Mouse (Mus musculus): Measurements from ENCODE around the gene Abhd12b. TPM values are rescaled to one million over a fixed set of nuclear protein-coding genes. Genes with fewer than 3 reads are reported as not detected.

Abhd12b gene
- total and polyA plus RNA-seq, 2 experiments from 2014 or later = 0.13 TPM; not detected in 1

- DNase-seq (no peak), ATAC-seq (no peak)
- no peak for TF ChIP-seq CTCF (IDR thresholded peaks at IDR 0.05; ENCODE audit: low read depth)
- no peaks in the 10 kb centered on the region for H3K27me3 ChIP-seq (ENCODE audit: insufficient read depth, low read length)
- H3K9me3 ChIP-seq (ENCODE audit: low read length) = no peaks in the 10 kb centered on the region
- no peak overlapping the region for H3K4me3 ChIP-seq (ENCODE audit: low read depth, low read length)
- H3K4me1 ChIP-seq (ENCODE audit: insufficient read depth) = no peaks in the 10 kb centered on the region
- H3K9ac ChIP-seq = no peak overlapping the region
- no peak overlapping the region for H3K27ac ChIP-seq (ENCODE audit: low read depth, low read length)
- H3K36me3 ChIP-seq (ENCODE audit: insufficient read depth) = no peaks in the 10 kb centered on the region
- 96% methylated on average over 6 of the region's 6 CpGs for WGBS
- H3K4me2 ChIP-seq (ENCODE audit: low read depth) = no peak overlapping the region
Observed at GRCm38 (mm10) chr12:70195426-70195825, 41.5 kb downstream of the Abhd12b start.

- no peak for TF ChIP-seq CTCF (IDR thresholded peaks at IDR 0.05; ENCODE audit: low read depth)
- Histone ChIP-seq H3K36me3 (ENCODE audit: insufficient read depth) (no peaks in the 10 kb centered on the region), H3K9ac (no peak overlapping the region), H3K27ac (ENCODE audit: low read depth, low read length) (no peak overlapping the region), H3K4me2 (ENCODE audit: low read depth) (no peak overlapping the region), H3K27me3 (ENCODE audit: insufficient read depth, low read length) (no peaks in the 10 kb centered on the region), H3K9me3 (ENCODE audit: low read length) (no peaks in the 10 kb centered on the region), H3K4me1 (ENCODE audit: insufficient read depth) (no peaks in the 10 kb centered on the region), H3K4me3 (ENCODE audit: low read depth, low read length) (no peak overlapping the region)
- 62% methylated on average over 5 of the region's 5 CpGs for WGBS
- ATAC-seq (no peak), DNase-seq (no peak)
Observed at GRCm38 (mm10) chr12:70196341-70196740, 42.4 kb downstream of the Abhd12b start.

GRCm38 (mm10) chr12:70201926-70202529, 48.1 kb downstream of the Abhd12b start:
- Histone ChIP-seq H3K9ac (no peak overlapping the region), H3K27me3 (ENCODE audit: insufficient read depth, low read length) (no peaks in the 10 kb centered on the region), H3K36me3 (ENCODE audit: insufficient read depth) (no peaks in the 10 kb centered on the region), H3K27ac (ENCODE audit: low read depth, low read length) (no peak overlapping the region), H3K4me3 (ENCODE audit: low read depth, low read length) (no peak overlapping the region), H3K4me1 (ENCODE audit: insufficient read depth) (no peaks in the 10 kb centered on the region), H3K4me2 (ENCODE audit: low read depth) (no peak overlapping the region), H3K9me3 (ENCODE audit: low read length) (no peaks in the 10 kb centered on the region)
- WGBS = 84% methylated on average over 5 of the region's 5 CpGs
- DNase-seq (no peak), ATAC-seq (no peak)
- no peak for TF ChIP-seq CTCF (IDR thresholded peaks at IDR 0.05; ENCODE audit: low read depth)

GRCm38 (mm10) chr12:70204433-70204832, 50.5 kb downstream of the Abhd12b start:
- 82% methylated on average over 8 of the region's 8 CpGs for WGBS

GRCm38 (mm10) chr12:70208214-70208613, 54.3 kb downstream of the Abhd12b start:
- H3K36me3 ChIP-seq (ENCODE audit: insufficient read depth) = no peaks in the 10 kb centered on the region
- H3K27ac ChIP-seq (ENCODE audit: low read depth, low read length) = no peak overlapping the region
- H3K9ac ChIP-seq = no peak overlapping the region
- TF ChIP-seq CTCF (IDR thresholded peaks at IDR 0.05; ENCODE audit: low read depth) = no peak
- no peaks in the 10 kb centered on the region for H3K4me1 ChIP-seq (ENCODE audit: insufficient read depth)
- no peak overlapping the region for H3K4me2 ChIP-seq (ENCODE audit: low read depth)
- WGBS = 61% methylated on average over 5 of the region's 5 CpGs
- H3K4me3 ChIP-seq (ENCODE audit: low read depth, low read length) = no peak overlapping the region
- H3K27me3 ChIP-seq (ENCODE audit: insufficient read depth, low read length) = no peaks in the 10 kb centered on the region
- H3K9me3 ChIP-seq (ENCODE audit: low read length) = no peaks in the 10 kb centered on the region
- ATAC-seq (no peak), DNase-seq (no peak)

More at GRCm38 (mm10) chr12:70204433-70204832, 50.5 kb downstream of the Abhd12b start:
- H3K27me3 ChIP-seq (ENCODE audit: insufficient read depth, low read length) = no peaks in the 10 kb centered on the region
- no peaks in the 10 kb centered on the region for H3K36me3 ChIP-seq (ENCODE audit: insufficient read depth)
- H3K4me3 ChIP-seq (ENCODE audit: low read depth, low read length) = no peak overlapping the region
- ATAC-seq (no peak), DNase-seq (no peak)
- H3K9ac ChIP-seq = no peak overlapping the region
- no peak overlapping the region for H3K27ac ChIP-seq (ENCODE audit: low read depth, low read length)
- TF ChIP-seq CTCF (IDR thresholded peaks at IDR 0.05; ENCODE audit: low read depth) = no peak
- no peaks in the 10 kb centered on the region for H3K4me1 ChIP-seq (ENCODE audit: insufficient read depth)
- H3K4me2 ChIP-seq (ENCODE audit: low read depth) = no peak overlapping the region
- H3K9me3 ChIP-seq (ENCODE audit: low read length) = no peaks in the 10 kb centered on the region

GRCm38 (mm10) chr12:70212501-70212900, 58.6 kb downstream of the Abhd12b start:
- Histone ChIP-seq H3K9ac (no peak overlapping the region), H3K27me3 (ENCODE audit: insufficient read depth, low read length) (no peaks in the 10 kb centered on the region), H3K4me1 (ENCODE audit: insufficient read depth) (no peaks in the 10 kb centered on the region), H3K36me3 (ENCODE audit: insufficient read depth) (no peaks in the 10 kb centered on the region), H3K4me2 (ENCODE audit: low read depth) (no peak overlapping the region), H3K27ac (ENCODE audit: low read depth, low read length) (no peak overlapping the region), H3K9me3 (ENCODE audit: low read length) (no peaks in the 10 kb centered on the region), H3K4me3 (ENCODE audit: low read depth, low read length) (no peak overlapping the region)
- WGBS = 69% methylated on average over 4 of the region's 4 CpGs
- no peak for DNase-seq
- ATAC-seq = no peak
- TF ChIP-seq CTCF (IDR thresholded peaks at IDR 0.05; ENCODE audit: low read depth) = no peak

GRCm38 (mm10) chr12:70213601-70214000, 59.7 kb downstream of the Abhd12b start:
- no peak for ATAC-seq
- H3K9me3 ChIP-seq (ENCODE audit: low read length) = no peaks in the 10 kb centered on the region

More at GRCm38 (mm10) chr12:70213601-70214000, 59.7 kb downstream of the Abhd12b start:
- H3K27ac ChIP-seq (ENCODE audit: low read depth, low read length) = no peak overlapping the region
- no peak overlapping the region for H3K4me2 ChIP-seq (ENCODE audit: low read depth)
- DNase-seq = no peak
- WGBS = 92% methylated on average over 6 of the region's 6 CpGs
- no peaks in the 10 kb centered on the region for H3K27me3 ChIP-seq (ENCODE audit: insufficient read depth, low read length)
- H3K4me3 ChIP-seq (ENCODE audit: low read depth, low read length) = no peak overlapping the region
- no peaks in the 10 kb centered on the region for H3K36me3 ChIP-seq (ENCODE audit: insufficient read depth)
- no peak for TF ChIP-seq CTCF (IDR thresholded peaks at IDR 0.05; ENCODE audit: low read depth)
- H3K9ac ChIP-seq = no peak overlapping the region
- H3K4me1 ChIP-seq (ENCODE audit: insufficient read depth) = no peaks in the 10 kb centered on the region
